Mouse (Mus musculus): ENCODE results near the gene Wdr20. TPM values are rescaled to one million over a fixed set of nuclear protein-coding genes. Genes with fewer than 3 reads are reported as not detected.
"Not testable (repeated sequence)": the region's sequence is repeated elsewhere in the genome, so short reads cannot be mapped to it uniquely, and the experiment has no call there.

The Wdr20 gene
- polyA plus RNA-seq (2015; fragmentation: Nextera tagmentation; extraction: Ambion mirVana) = 21.1 and 21.7 TPM in 2 replicates

DNA sequence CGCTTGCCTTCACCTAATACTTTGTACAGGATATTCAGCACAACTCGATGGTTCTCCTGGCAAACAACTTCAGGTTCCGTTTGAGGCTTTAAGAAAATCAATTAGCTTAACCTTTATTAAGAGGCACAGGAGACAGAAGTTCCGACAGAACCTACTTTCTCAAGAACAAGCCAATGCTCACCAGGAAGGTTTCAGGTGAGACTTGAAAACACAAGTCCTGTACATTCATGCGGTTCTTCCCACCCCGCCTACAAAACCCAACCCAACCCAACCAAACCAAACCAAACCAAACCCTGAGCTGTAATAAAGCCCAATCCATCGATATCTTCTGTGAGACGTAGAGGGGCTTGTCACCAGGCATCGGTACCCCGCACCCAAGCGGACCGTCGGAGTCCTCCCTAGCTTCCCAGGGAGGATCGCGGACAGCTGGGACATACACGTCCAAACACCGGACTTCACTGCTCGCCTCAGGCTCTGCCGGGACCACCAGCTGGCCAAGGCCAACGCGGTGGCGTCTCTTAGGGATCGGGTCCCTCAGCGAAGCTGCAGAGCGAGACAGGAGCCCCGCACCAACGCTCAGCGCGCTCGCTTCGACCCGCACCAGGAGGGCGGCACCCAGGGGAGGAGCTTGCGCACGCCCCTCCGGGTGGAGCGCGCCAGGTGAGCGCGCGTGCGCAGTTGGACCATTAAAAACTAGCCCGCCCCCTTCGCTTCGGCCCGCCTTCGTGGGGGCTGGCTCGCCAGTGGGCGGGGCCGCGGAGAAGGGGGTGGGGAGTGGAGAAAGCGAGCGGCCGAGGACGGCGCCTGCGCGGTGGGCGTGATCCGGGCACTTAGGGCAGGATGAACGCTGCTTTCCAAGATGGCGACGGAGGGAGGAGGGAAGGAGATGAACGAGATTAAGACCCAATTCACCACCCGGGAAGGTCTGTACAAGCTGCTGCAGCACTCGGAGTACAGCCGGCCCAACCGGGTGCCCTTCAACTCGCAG, at the start of gene Wdr20:
Gene Wdr20 (plus strand): TSS at position 775 of the 988 bp plus-strand sequence.
- Histone ChIP-seq H3K36me3 (ENCODE audit: control insufficient read depth, insufficient read depth, low read length) (no peaks in the 10 kb centered on the region), H3K4me2 (ENCODE audit: low read depth, low read length) (peak within 1 kb of the TSS; percentile 95), H3K27me3 (replicated peaks; ENCODE audit: control insufficient read depth, insufficient read depth, low read length) (no peaks in the 10 kb centered on the region), H3K4me1 (ENCODE audit: control insufficient read depth, insufficient read depth, low read length) (peaks cover 9% of the 10 kb centered on the region; the same call in 1 of the 2 replicates), H3K9ac (ENCODE audit: low read depth, low read length) (peak within 1 kb of the TSS; percentile 97), H3K4me3 (ENCODE audit: low read length) (peak within 1 kb of the TSS; percentile 86), H3K9me3 (ENCODE audit: control insufficient read depth, low read length) (no peaks in the 10 kb centered on the region), H3K27ac (ENCODE audit: low read length) (peak within 1 kb of the TSS; percentile 80)
- 1% methylated on average over 69 of the region's 69 CpGs for WGBS
- ATAC-seq = peak; percentile 97

DNA sequence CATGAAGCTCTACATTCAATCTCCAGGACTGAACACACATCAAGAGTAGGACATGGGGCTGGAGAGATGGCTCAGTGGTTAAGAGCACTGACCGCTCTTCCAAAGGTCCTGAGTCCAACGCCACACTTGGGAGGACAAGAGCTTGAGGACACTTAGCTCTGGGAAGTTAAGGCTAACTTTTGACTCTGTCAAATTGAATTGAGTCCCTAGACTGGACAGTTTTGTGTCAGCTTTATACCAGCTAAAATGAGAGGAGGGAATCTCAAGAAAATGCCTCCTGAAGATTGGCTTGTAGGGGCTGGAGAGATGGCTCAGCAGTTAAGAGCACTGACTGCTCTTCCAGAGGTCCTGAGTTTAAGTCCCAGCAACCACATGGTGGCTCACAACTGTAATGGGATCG, 48.8 kb upstream of the Wdr20 start:
- H3K4me2 ChIP-seq (ENCODE audit: low read depth, low read length); ATAC-seq; H3K27ac ChIP-seq (ENCODE audit: low read length); H3K4me1 ChIP-seq (ENCODE audit: control insufficient read depth, insufficient read depth, low read length); H3K9me3 ChIP-seq (ENCODE audit: control insufficient read depth, low read length); H3K9ac ChIP-seq (ENCODE audit: low read depth, low read length); H3K36me3 ChIP-seq (ENCODE audit: control insufficient read depth, insufficient read depth, low read length); H3K4me3 ChIP-seq (ENCODE audit: low read length); H3K27me3 ChIP-seq (replicated peaks; ENCODE audit: control insufficient read depth, insufficient read depth, low read length): not testable (repeated sequence)
- 94% methylated on average over 3 of the region's 3 CpGs for WGBS

DNA sequence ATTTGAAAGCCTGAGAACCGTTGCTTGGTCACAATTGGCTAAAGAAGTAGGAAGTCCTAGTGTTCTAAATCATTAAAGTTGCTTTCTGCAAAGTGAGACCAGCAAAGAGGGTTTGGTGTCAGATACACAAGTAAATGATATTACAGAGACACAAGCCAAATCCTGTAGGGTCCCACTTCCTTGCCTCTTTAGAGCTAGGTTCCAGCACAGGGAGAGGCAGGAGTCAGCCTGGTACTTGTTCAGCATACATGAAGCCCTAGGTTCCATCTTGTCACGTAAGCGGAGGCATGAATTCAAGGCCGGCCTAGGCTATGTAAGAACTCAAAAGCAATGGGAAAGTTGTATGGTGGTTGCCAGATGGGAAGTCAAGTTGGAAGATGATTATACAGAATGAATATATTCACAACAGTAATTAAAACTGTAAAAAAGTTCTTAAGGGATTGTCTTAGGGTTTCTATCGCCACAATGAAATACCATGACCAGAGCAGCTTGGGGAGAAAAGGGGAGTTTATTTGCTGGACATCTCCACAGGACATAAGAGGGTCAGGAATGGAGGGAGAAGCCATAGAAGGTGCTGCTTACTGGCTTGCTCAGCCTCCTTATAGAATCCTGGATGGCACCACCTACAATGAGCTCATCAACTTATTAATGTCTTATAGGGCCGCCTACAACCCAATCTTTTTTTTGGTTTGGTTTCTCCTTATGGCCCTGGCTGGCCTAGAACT, 47.7 kb upstream of the Wdr20 start:
- Histone ChIP-seq H3K9ac (ENCODE audit: low read depth, low read length) (no peak overlapping the region), H3K36me3 (ENCODE audit: control insufficient read depth, insufficient read depth, low read length) (peaks cover 9% of the 10 kb centered on the region; the same call in 1 of the 2 replicates), H3K9me3 (ENCODE audit: control insufficient read depth, low read length) (no peaks in the 10 kb centered on the region), H3K27ac (ENCODE audit: low read length) (no peak overlapping the region), H3K4me1 (ENCODE audit: control insufficient read depth, insufficient read depth, low read length) (peaks cover 15% of the 10 kb centered on the region), H3K27me3 (replicated peaks; ENCODE audit: control insufficient read depth, insufficient read depth, low read length) (no peaks in the 10 kb centered on the region), H3K4me2 (ENCODE audit: low read depth, low read length) (no peak overlapping the region), H3K4me3 (ENCODE audit: low read length) (no peak overlapping the region)
- WGBS = 87% methylated on average over 6 of the region's 6 CpGs
- ATAC-seq = no peak

DNA sequence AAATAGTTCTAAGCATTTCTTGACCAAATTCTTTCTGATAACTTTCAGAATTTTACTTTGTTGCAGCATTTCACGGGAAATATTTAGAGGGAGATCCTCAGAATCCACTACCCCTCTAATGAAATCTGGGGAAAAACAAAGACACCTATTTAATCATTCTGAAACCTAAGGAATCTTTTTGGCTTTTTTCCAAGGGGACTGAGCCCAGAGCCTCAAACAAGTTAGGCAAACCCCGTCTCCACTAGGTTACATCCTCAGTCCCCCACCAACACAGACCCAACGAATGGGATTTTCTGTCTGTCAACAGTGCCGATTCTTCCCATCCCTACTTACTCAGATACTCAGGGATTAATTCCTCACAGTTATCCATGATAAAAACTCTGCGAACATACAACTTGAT, 44.4 kb upstream of the Wdr20 start:
- H3K4me1 ChIP-seq (ENCODE audit: control insufficient read depth, insufficient read depth, low read length); H3K9me3 ChIP-seq (ENCODE audit: control insufficient read depth, low read length); H3K27ac ChIP-seq (ENCODE audit: low read length); H3K27me3 ChIP-seq (replicated peaks; ENCODE audit: control insufficient read depth, insufficient read depth, low read length); ATAC-seq; H3K36me3 ChIP-seq (ENCODE audit: control insufficient read depth, insufficient read depth, low read length); H3K4me2 ChIP-seq (ENCODE audit: low read depth, low read length); H3K4me3 ChIP-seq (ENCODE audit: low read length); H3K9ac ChIP-seq (ENCODE audit: low read depth, low read length): not testable (repeated sequence)
- 73% methylated on average over 5 of the region's 5 CpGs for WGBS

DNA sequence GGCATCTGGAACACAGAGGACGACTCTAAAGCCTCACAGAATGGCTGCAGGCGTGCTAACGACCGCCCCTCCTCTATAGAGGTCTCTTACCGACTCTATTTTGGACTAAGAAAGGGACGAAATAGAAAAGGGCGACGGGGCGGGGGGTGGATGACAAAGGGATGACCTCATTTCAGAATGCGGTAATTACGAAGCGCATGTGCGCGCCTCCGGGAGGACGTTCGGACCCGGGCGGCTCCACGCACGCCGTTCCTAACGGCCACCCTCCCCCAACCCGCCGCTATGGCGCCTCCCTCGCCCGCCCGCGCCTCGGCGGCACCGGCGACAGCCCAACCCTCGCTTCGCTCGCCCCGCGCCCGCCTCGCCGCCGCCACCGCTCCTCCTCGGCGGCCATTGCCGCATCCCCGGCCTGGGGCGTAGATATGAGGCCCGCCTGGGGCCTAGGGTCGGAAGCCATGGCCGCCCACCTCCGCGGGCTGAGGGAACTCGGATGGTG, 42.0 kb upstream of the Wdr20 start:
- WGBS = under 1% methylated on average over 52 of the region's 55 CpGs
- Histone ChIP-seq H3K9me3 (ENCODE audit: control insufficient read depth, low read length) (no peaks in the 10 kb centered on the region), H3K4me1 (ENCODE audit: control insufficient read depth, insufficient read depth, low read length) (peaks cover 11% of the 10 kb centered on the region), H3K36me3 (ENCODE audit: control insufficient read depth, insufficient read depth, low read length) (peaks cover 6% of the 10 kb centered on the region; the same call in 1 of the 2 replicates), H3K9ac (ENCODE audit: low read depth, low read length) (peak overlapping the region; percentile 100), H3K4me3 (ENCODE audit: low read length) (peak overlapping the region; percentile 99), H3K4me2 (ENCODE audit: low read depth, low read length) (peak overlapping the region; percentile 62), H3K27me3 (replicated peaks; ENCODE audit: control insufficient read depth, insufficient read depth, low read length) (no peaks in the 10 kb centered on the region), H3K27ac (ENCODE audit: low read length) (peak overlapping the region; percentile 94)
- ATAC-seq = peak; percentile 64

DNA sequence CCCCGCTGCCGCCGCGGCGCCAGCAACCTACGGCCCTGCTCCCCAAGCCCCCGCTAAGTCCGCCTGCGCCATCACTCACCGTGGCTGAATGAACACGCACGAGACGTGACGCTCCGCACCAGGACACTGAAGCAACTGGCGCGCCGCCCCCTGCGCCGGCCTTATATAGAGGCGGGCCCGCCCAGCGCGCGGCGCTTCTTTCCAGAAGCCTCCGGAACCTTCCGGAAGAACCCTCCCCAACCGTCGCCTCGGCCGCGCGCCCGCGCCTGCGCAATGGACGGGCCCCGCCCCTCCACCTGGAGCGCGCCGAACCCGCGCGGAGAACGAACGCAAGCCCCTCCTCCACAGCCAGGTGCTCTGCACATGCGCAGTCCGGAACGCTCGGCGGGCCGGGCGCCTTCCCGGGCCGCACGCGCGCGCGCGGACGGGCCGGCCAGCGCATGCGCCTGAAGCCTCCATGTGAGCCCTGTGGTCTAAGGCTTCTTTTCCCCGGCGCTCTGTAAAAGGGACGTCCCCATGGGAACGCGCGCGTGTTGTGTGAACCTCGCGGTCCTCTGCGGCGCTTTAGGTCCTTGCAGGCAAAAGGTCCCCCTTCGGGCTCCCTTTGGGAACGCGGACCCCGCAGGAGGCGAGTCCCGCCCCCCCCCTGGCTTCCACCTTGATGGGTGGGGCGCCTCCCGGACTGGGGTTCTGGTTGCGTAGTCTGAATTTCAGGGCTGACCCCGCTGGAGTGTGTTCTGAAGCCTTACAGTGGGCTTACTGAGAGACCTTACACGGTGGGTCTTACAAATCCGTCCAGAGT, 41.4 kb upstream of the Wdr20 start:
- Histone ChIP-seq H3K27ac (ENCODE audit: low read length) (peak overlapping the region; percentile 94), H3K4me1 (ENCODE audit: control insufficient read depth, insufficient read depth, low read length) (peaks cover 13% of the 10 kb centered on the region), H3K9ac (ENCODE audit: low read depth, low read length) (peak overlapping the region; percentile 100), H3K27me3 (replicated peaks; ENCODE audit: control insufficient read depth, insufficient read depth, low read length) (no peaks in the 10 kb centered on the region), H3K4me3 (ENCODE audit: low read length) (peak overlapping the region; percentile 99), H3K9me3 (ENCODE audit: control insufficient read depth, low read length) (no peaks in the 10 kb centered on the region), H3K36me3 (ENCODE audit: control insufficient read depth, insufficient read depth, low read length) (peaks cover 6% of the 10 kb centered on the region; the same call in 1 of the 2 replicates), H3K4me2 (ENCODE audit: low read depth, low read length) (peak overlapping the region; percentile 80)
- WGBS = under 1% methylated on average over 89 of the region's 89 CpGs
- ATAC-seq = peak; percentile 95

DNA sequence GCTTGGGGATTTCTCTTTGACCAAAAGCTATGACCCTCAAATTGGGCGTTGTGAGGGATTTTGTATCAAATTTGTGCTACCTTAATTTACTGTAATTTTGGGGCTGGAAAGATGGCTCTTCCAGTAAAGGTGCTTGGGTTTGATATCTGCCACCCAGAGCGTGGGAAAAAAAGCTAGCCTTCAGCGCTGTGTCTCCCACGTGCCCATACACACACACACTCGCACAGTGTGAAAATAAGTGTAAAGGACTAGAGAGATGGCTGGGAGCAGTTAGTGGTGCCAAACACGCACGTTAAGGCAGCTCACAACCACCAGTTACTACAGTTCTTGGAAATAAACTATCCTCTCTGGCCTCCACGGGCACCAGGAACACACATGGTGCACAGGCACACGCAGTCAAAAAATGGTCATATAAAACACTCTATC, 40.8 kb upstream of the Wdr20 start:
- Histone ChIP-seq H3K27ac (ENCODE audit: low read length) (peak overlapping the region; percentile 82; the same call in 1 of the 2 replicates), H3K36me3 (ENCODE audit: control insufficient read depth, insufficient read depth, low read length) (peaks cover under 1% of the 10 kb centered on the region; the same call in 1 of the 2 replicates), H3K9ac (ENCODE audit: low read depth, low read length) (peak overlapping the region; percentile 93), H3K4me1 (ENCODE audit: control insufficient read depth, insufficient read depth, low read length) (peaks cover 17% of the 10 kb centered on the region), H3K4me3 (ENCODE audit: low read length) (peak overlapping the region; percentile 99), H3K27me3 (replicated peaks; ENCODE audit: control insufficient read depth, insufficient read depth, low read length) (no peaks in the 10 kb centered on the region), H3K4me2 (ENCODE audit: low read depth, low read length) (peak overlapping the region; percentile 80), H3K9me3 (ENCODE audit: control insufficient read depth, low read length) (no peaks in the 10 kb centered on the region)
- no peak for ATAC-seq
- 39% methylated on average over 9 of the region's 9 CpGs for WGBS

DNA sequence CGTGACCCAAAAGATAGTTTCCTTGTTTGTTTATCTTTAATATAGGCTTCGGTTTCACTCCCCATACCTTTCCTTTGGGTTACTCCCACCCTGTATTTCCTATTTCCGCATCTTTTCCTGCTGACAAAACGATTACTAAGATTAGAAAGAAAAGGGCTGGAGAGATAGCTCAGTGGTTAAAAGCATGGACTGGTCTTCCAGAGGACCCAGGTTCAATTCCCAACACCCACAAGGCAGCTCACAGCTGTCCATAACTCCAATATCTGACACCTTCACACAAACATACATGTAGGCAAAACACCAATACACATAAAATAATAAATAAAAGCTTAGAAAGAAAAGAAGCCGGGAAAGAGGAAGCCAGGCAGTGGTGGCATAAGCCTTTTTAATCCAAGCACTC, 40.3 kb upstream of the Wdr20 start:
- H3K27ac ChIP-seq (ENCODE audit: low read length) = no peak overlapping the region
- no peak overlapping the region for H3K9ac ChIP-seq (ENCODE audit: low read depth, low read length)
- no peak overlapping the region for H3K4me3 ChIP-seq (ENCODE audit: low read length)
- H3K27me3 ChIP-seq (replicated peaks; ENCODE audit: control insufficient read depth, insufficient read depth, low read length) = no peaks in the 10 kb centered on the region
- ATAC-seq = no peak
- H3K36me3 ChIP-seq (ENCODE audit: control insufficient read depth, insufficient read depth, low read length) = no peaks in the 10 kb centered on the region
- peaks cover 17% of the 10 kb centered on the region for H3K4me1 ChIP-seq (ENCODE audit: control insufficient read depth, insufficient read depth, low read length)
- H3K9me3 ChIP-seq (ENCODE audit: control insufficient read depth, low read length) = no peaks in the 10 kb centered on the region
- no peak overlapping the region for H3K4me2 ChIP-seq (ENCODE audit: low read depth, low read length)
- 70% methylated on average over 5 of the region's 5 CpGs for WGBS

Measured in intestine, embryonic 16.5 days (tissue).